In the genomic region with DNA sequence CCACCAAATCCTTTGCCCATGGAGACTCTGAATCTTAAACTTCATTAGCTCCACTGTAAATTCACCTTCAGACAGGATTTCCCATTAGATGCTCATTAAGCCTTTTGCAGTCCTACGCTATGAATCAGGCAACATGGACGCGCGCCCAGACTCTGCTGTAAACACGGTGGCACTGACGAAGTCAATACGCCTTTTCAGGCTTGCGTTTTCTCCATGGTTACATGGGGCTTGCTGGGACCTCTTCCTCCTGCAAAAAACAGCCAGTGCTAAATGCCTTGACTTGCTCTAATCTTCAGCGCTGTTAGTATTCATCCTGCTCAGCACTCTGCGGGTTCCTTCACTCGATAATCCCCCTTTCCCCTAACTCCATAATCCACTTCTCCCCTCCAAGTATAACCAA, we compare ENCODE assay signal across 9 mouse cellular contexts.
DNase-seq lines count a peak whose midpoint lies in the region; ATAC-seq lines count a peak whose summit lies in the region.
"Had no signal": no experiment of that assay in that cellular context is flagged by ENCODE, and none has a peak within 500 bp of the region (broad histone marks: within the 10 kb centered on the region; RNA-seq: fewer than 3 reads in every experiment).

No protein-coding gene starts in this region.

- peak overlapping the region; percentile 20; the same call in 1 of the 2 replicates for H3K4me3 ChIP-seq in heart, embryonic 12.5 days
- no peak overlapping the region for H3K4me3 ChIP-seq in forebrain, embryonic 14.5 days (ENCODE audit: low read depth, low read length)
- H3K4me3 ChIP-seq in midbrain, embryonic 10.5 days = peak overlapping the region; percentile 34
- H3K4me3 ChIP-seq: erythroblast, embryonic 14.5 days had no signal

- H3K4me2 ChIP-seq in heart, embryonic 12.5 days = peak overlapping the region; percentile 52
- peak overlapping the region; percentile 6 for H3K4me2 ChIP-seq in forebrain, embryonic 14.5 days (ENCODE audit: low read length)

- 0 out of 2 replicates have a peak, but pooled peaks cover 4% of the 10 kb centered on the region for H3K4me1 ChIP-seq in heart, embryonic 12.5 days (replicated peaks)
- H3K4me1 ChIP-seq in forebrain, embryonic 14.5 days (ENCODE audit: control insufficient read depth, insufficient read depth, low read length) = peaks cover 4% of the 10 kb centered on the region; the same call in 1 of the 2 replicates
- peaks cover 35% of the 10 kb centered on the region for H3K4me1 ChIP-seq in midbrain, embryonic 10.5 days

- WGBS in heart, embryonic 12.5 days = 24% methylated on average over 11 of the region's 11 CpGs
- under 1% methylated on average over 11 of the region's 11 CpGs for WGBS in forebrain, embryonic 14.5 days
- 16% methylated on average over 11 of the region's 11 CpGs for WGBS in midbrain, embryonic 10.5 days

- no peaks in the 10 kb centered on the region for H3K27me3 ChIP-seq in heart, embryonic 12.5 days (replicated peaks)
- H3K27me3 ChIP-seq in forebrain, embryonic 14.5 days (replicated peaks; ENCODE audit: control insufficient read depth, insufficient read depth, low read length) = no peaks in the 10 kb centered on the region
- H3K27me3 ChIP-seq in midbrain, embryonic 10.5 days (ENCODE audit: low read depth, poor library complexity, severe bottlenecking) = peaks cover 36% of the 10 kb centered on the region

- no peak for ATAC-seq in heart, embryonic 12.5 days (ENCODE audit: insufficient number of reproducible peaks, low FRiP score)
- ATAC-seq in forebrain, embryonic 14.5 days = peak; percentile 85

- H3K9me3 ChIP-seq in heart, embryonic 12.5 days (replicated peaks) = no peaks in the 10 kb centered on the region
- H3K9me3 ChIP-seq in forebrain, embryonic 14.5 days (replicated peaks; ENCODE audit: control insufficient read depth, low read length) = no peaks in the 10 kb centered on the region
- H3K9me3 ChIP-seq in midbrain, embryonic 10.5 days (replicated peaks) = no peaks in the 10 kb centered on the region

- no peaks in the 10 kb centered on the region for H3K36me3 ChIP-seq in heart, embryonic 12.5 days
- H3K36me3 ChIP-seq in forebrain, embryonic 14.5 days (ENCODE audit: control insufficient read depth, insufficient read depth, low read length) = no peaks in the 10 kb centered on the region
- H3K36me3 ChIP-seq in midbrain, embryonic 10.5 days = no peaks in the 10 kb centered on the region

- DNase-seq in heart, adult 11 months = no peak
- DNase-seq in forebrain, embryonic 14.5 days (ENCODE audit: low spot score) = peak; percentile 94
- DNase-seq in layer of hippocampus, adult 8-10 months (ENCODE audit: low spot score in 2 of 2) = peak; percentile 59 to 82
- DNase-seq in midbrain, embryonic 10.5 days (ENCODE audit: low spot score) = peak; percentile 33
- peak; percentile 67 for DNase-seq in urinary bladder, postnatal 14 days (ENCODE audit: low spot score)
- no peak for DNase-seq in thymus, adult 18-20 months
- no peak for DNase-seq in kidney, postnatal 25 days

- H3K9ac ChIP-seq in heart, embryonic 12.5 days = no peak overlapping the region
- H3K9ac ChIP-seq in forebrain, embryonic 14.5 days (ENCODE audit: low read length) = no peak overlapping the region

- no peak overlapping the region for H3K27ac ChIP-seq in heart, embryonic 12.5 days (ENCODE audit: poor library complexity, severe bottlenecking)
- H3K27ac ChIP-seq in forebrain, embryonic 14.5 days (ENCODE audit: low read depth, low read length) = no peak overlapping the region
- no peak overlapping the region; the same call in 1 of the 2 replicates for H3K27ac ChIP-seq in midbrain, embryonic 10.5 days (replicated peaks)

Comparison
In these comparisons a context has a peak if more than half of its experiments do, and no peak if none do; other contexts are left out.
1. DNase-seq: peak in forebrain, embryonic 14.5 days (single experiment), layer of hippocampus, adult 8-10 months (2 of 2), midbrain, embryonic 10.5 days (single experiment) and urinary bladder, postnatal 14 days (single experiment); none in heart, adult 11 months (single experiment), thymus, adult 18-20 months (0 of 2) and kidney, postnatal 25 days (0 of 2).